Mouse (Mus musculus): ENCODE measurements around the gene 4930432K21Rik.

Gene 4930432K21Rik

DNA sequence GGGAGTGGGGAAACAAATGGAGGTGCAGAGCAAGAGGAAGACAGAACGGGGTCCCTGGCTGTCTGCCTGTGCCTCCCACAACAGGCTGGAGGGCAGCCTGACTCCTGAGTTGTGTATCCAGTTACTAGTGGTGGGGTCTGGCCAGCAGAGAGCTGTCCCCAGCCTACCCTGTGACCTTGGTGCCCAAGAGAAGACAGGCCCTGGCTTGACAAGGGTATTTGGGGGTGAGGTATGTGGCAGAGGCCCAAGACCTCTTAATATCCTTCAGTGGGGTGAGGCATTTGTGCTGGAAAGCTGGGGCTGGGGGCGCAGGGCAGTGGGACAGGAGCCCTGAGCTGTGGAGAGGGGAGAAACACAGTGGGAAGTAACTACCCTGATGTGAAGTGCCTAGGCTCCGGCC is 63.4 kb downstream of the 4930432K21Rik start:
- DNase-seq = no peak

GRCm38 (mm10) chr8:84211881-84212563 is 64.2 kb downstream of the 4930432K21Rik start:
- no peak for DNase-seq

DNA sequence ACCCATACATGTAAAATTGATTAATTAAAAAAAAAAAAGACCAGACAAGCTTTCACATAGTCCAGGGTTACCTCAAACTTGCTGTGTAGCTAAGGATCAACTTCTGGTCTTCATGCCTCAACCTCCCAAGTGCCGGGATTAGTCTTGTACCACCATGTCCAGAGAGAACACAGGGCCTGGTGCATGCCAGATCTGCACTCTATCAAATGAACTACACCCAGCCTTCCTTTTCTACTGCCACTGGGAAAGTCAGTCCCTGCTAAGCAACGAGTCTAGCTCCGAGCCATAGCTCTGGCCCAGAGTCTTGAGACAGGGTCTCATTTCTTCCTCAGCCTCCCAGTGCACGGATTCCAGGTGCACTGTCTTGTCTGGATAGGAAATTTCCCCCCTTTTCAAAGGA is 65.5 kb downstream of the 4930432K21Rik start:
- DNase-seq = no peak

GRCm38 (mm10) chr8:84217206-84217605 is 69.4 kb downstream of the 4930432K21Rik start:
- DNase-seq = no peak

DNA sequence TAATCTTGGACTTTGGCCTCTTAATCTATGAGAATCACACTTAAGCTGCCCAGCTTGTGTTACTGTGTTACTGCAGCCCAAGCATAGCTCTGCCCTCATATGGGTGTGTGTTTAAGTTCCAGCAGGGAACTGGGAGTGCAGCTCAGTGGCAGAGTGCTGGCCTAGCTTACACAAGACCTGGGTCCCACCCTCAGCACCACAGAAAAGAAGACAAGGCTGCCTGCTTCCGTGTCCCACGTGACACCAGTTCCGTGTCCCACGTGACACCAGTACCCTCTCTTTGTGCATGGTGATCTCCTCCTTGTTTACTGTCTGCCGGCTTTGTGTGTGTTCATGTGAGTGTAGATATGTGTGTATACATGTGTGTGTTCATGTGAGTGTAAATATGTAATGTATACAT is 70.3 kb downstream of the 4930432K21Rik start:
- DNase-seq = no peak

GRCm38 (mm10) chr8:84220105-84220504 is 72.3 kb downstream of the 4930432K21Rik start:
- no peak for DNase-seq

Data from lung, postnatal 10 days (tissue).